Mouse (Mus musculus): ENCODE measurements around the gene Pam16. TPM values are rescaled to one million over a fixed set of nuclear protein-coding genes. Genes with fewer than 3 reads are reported as not detected.
"Not testable (repeated sequence)": the region's sequence is repeated elsewhere in the genome, so short reads cannot be mapped to it uniquely, and the experiment has no call there.

Gene Pam16
- polyA plus RNA-seq, 1 experiment, result 9.5 TPM

GRCm38 (mm10) chr16:4590236-4590635, 34.6 kb downstream of the Pam16 start:
- Histone ChIP-seq H3K36me3 (ENCODE audit: control insufficient read depth, insufficient read depth, low read length) (no peaks in the 10 kb centered on the region), H3K27ac (ENCODE audit: insufficient read depth, low read length) (no peak overlapping the region), H3K4me1 (ENCODE audit: control insufficient read depth, insufficient read depth, insufficient read length) (peaks cover 3% of the 10 kb centered on the region; the same call in 1 of the 2 replicates), H3K4me3 (ENCODE audit: extremely low read depth, insufficient read depth, insufficient read length) (no peak overlapping the region), H3K27me3 (ENCODE audit: control insufficient read depth, insufficient read depth, low read length) (peaks cover 12% of the 10 kb centered on the region)
- no peak for DNase-seq (ENCODE audit: low read depth in 1 of 2, low spot score in 2 of 2)
- TF ChIP-seq CTCF (IDR thresholded peaks at IDR 0.05; ENCODE audit: extremely low read depth, insufficient read depth, insufficient read length, insufficient replicate concordance) (no peak), POLR2A (IDR thresholded peaks at IDR 0.05; ENCODE audit: low read depth, low read length) (no peak)
- WGBS, result 95% methylated on average over 9 of the region's 9 CpGs

GRCm38 (mm10) chr16:4587516-4588210, 37.1 kb downstream of the Pam16 start:
- DNase-seq (ENCODE audit: low read depth in 1 of 2, low spot score in 2 of 2), result no peak
- Histone ChIP-seq H3K4me1 (ENCODE audit: control insufficient read depth, insufficient read depth, insufficient read length) (peaks cover 6% of the 10 kb centered on the region; the same call in 1 of the 2 replicates), H3K36me3 (ENCODE audit: control insufficient read depth, insufficient read depth, low read length) (no peaks in the 10 kb centered on the region), H3K27ac (ENCODE audit: insufficient read depth, low read length) (peak overlapping the region; percentile 30; the same call in 1 of the 2 replicates), H3K4me3 (ENCODE audit: extremely low read depth, insufficient read depth, insufficient read length) (no peak overlapping the region), H3K27me3 (ENCODE audit: control insufficient read depth, insufficient read depth, low read length) (no peaks in the 10 kb centered on the region)
- WGBS, result 83% methylated on average over 5 of the region's 5 CpGs
- TF ChIP-seq POLR2A (IDR thresholded peaks at IDR 0.05; ENCODE audit: low read depth, low read length) (no peak), CTCF (IDR thresholded peaks at IDR 0.05; ENCODE audit: extremely low read depth, insufficient read depth, insufficient read length, insufficient replicate concordance) (no peak)

GRCm38 (mm10) chr16:4586531-4587123, 38.2 kb downstream of the Pam16 start:
- Histone ChIP-seq H3K36me3 (ENCODE audit: control insufficient read depth, insufficient read depth, low read length) (no peaks in the 10 kb centered on the region), H3K27ac (ENCODE audit: insufficient read depth, low read length) (peak overlapping the region; percentile 76), H3K27me3 (ENCODE audit: control insufficient read depth, insufficient read depth, low read length) (no peaks in the 10 kb centered on the region), H3K4me3 (ENCODE audit: extremely low read depth, insufficient read depth, insufficient read length) (peak overlapping the region; percentile 67), H3K4me1 (ENCODE audit: control insufficient read depth, insufficient read depth, insufficient read length) (peaks cover 6% of the 10 kb centered on the region; the same call in 1 of the 2 replicates)
- peak; percentile 3; the same call in 1 of the 2 replicates for TF ChIP-seq POLR2A (IDR thresholded peaks at IDR 0.05; ENCODE audit: low read depth, low read length)
- no peak for TF ChIP-seq CTCF (IDR thresholded peaks at IDR 0.05; ENCODE audit: extremely low read depth, insufficient read depth, insufficient read length, insufficient replicate concordance)
- under 1% methylated on average over 43 of the region's 43 CpGs for WGBS
- DNase-seq (ENCODE audit: low read depth in 1 of 2, low spot score in 2 of 2), result peak; percentile 87 to 96

- H3K27me3 ChIP-seq (ENCODE audit: control insufficient read depth, insufficient read depth, low read length), result no peaks in the 10 kb centered on the region
- no peaks in the 10 kb centered on the region for H3K36me3 ChIP-seq (ENCODE audit: control insufficient read depth, insufficient read depth, low read length)
- H3K4me3 ChIP-seq (ENCODE audit: extremely low read depth, insufficient read depth, insufficient read length), result peak overlapping the region; percentile 67
- TF ChIP-seq POLR2A (IDR thresholded peaks at IDR 0.05; ENCODE audit: low read depth, low read length) (no peak), CTCF (IDR thresholded peaks at IDR 0.05; ENCODE audit: extremely low read depth, insufficient read depth, insufficient read length, insufficient replicate concordance) (no peak)
- no peak for DNase-seq (ENCODE audit: low read depth in 1 of 2, low spot score in 2 of 2)
- peaks cover 6% of the 10 kb centered on the region; the same call in 1 of the 2 replicates for H3K4me1 ChIP-seq (ENCODE audit: control insufficient read depth, insufficient read depth, insufficient read length)
- H3K27ac ChIP-seq (ENCODE audit: insufficient read depth, low read length), result peak overlapping the region; percentile 76
- WGBS, result 11% methylated on average over 14 of the region's 14 CpGs
Observed at GRCm38 (mm10) chr16:4585642-4586530, 38.9 kb downstream of the Pam16 start.

- Histone ChIP-seq H3K27me3 (ENCODE audit: control insufficient read depth, insufficient read depth, low read length) (no peaks in the 10 kb centered on the region), H3K4me1 (ENCODE audit: control insufficient read depth, insufficient read depth, insufficient read length) (peaks cover 6% of the 10 kb centered on the region; the same call in 1 of the 2 replicates), H3K36me3 (ENCODE audit: control insufficient read depth, insufficient read depth, low read length) (no peaks in the 10 kb centered on the region), H3K27ac (ENCODE audit: insufficient read depth, low read length) (no peak overlapping the region), H3K4me3 (ENCODE audit: extremely low read depth, insufficient read depth, insufficient read length) (no peak overlapping the region)
- TF ChIP-seq POLR2A (IDR thresholded peaks at IDR 0.05; ENCODE audit: low read depth, low read length) (no peak), CTCF (IDR thresholded peaks at IDR 0.05; ENCODE audit: extremely low read depth, insufficient read depth, insufficient read length, insufficient replicate concordance) (no peak)
- WGBS, result 35% methylated on average over 5 of the region's 5 CpGs
- no peak for DNase-seq (ENCODE audit: low read depth in 1 of 2, low spot score in 2 of 2)
Observed at GRCm38 (mm10) chr16:4584438-4584837, 40.4 kb downstream of the Pam16 start.

GRCm38 (mm10) chr16:4583807-4584206, 41.0 kb downstream of the Pam16 start:
- WGBS, result 7% methylated on average over 3 of the region's 3 CpGs
- no peak for TF ChIP-seq CTCF (IDR thresholded peaks at IDR 0.05; ENCODE audit: extremely low read depth, insufficient read depth, insufficient read length, insufficient replicate concordance)
- no peak for TF ChIP-seq POLR2A (IDR thresholded peaks at IDR 0.05; ENCODE audit: low read depth, low read length)
- no peak for DNase-seq (ENCODE audit: low read depth in 1 of 2, low spot score in 2 of 2)
- Histone ChIP-seq H3K27ac (ENCODE audit: insufficient read depth, low read length) (no peak overlapping the region), H3K4me1 (ENCODE audit: control insufficient read depth, insufficient read depth, insufficient read length) (peaks cover 6% of the 10 kb centered on the region; the same call in 1 of the 2 replicates), H3K36me3 (ENCODE audit: control insufficient read depth, insufficient read depth, low read length) (no peaks in the 10 kb centered on the region), H3K27me3 (ENCODE audit: control insufficient read depth, insufficient read depth, low read length) (no peaks in the 10 kb centered on the region), H3K4me3 (ENCODE audit: extremely low read depth, insufficient read depth, insufficient read length) (no peak overlapping the region)

GRCm38 (mm10) chr16:4581179-4581578, 43.6 kb downstream of the Pam16 start:
- not testable (repeated sequence) for H3K27ac ChIP-seq (ENCODE audit: insufficient read depth, low read length); H3K36me3 ChIP-seq (ENCODE audit: control insufficient read depth, insufficient read depth, low read length); H3K4me1 ChIP-seq (ENCODE audit: control insufficient read depth, insufficient read depth, insufficient read length); H3K27me3 ChIP-seq (ENCODE audit: control insufficient read depth, insufficient read depth, low read length); H3K4me3 ChIP-seq (ENCODE audit: extremely low read depth, insufficient read depth, insufficient read length); DNase-seq (ENCODE audit: low read depth in 1 of 2, low spot score in 2 of 2)
- 88% methylated on average over 4 of the region's 4 CpGs for whole genome bisulfite sequencing

Data from spleen, adult 2 months (tissue).